Mouse (Mus musculus) common myeloid progenitor, adult 5-6 weeks (primary cell): ENCODE data around the gene Gdf9. TPM values are rescaled to one million over a fixed set of nuclear protein-coding genes. Genes with fewer than 3 reads are reported as not detected.

Source experiments
- ATAC-seq: replicated peaks from 2 replicates; pipeline ENCODE4 v1.8.0; 2016; ENCODE audit warnings: low read depth, mild to moderate bottlenecking, moderate TSS enrichment, inconsistent platforms; ENCODE audit not compliant: poor library complexity, severe bottlenecking
- total RNA-seq: library from RNA; stranded (forward); fragments of 200-1000, 187-1606 nt; gene quantifications from 2 replicates; pipeline ENCODE4 v1.2.3, GENCODE M21; 2017

The Gdf9 gene
- total RNA-seq, 1 experiment from 2014 or later, result 1.1 TPM

- ATAC-seq, result peak; percentile 91
These were observed 39.3 kb downstream of the Gdf9 start, which contains the start of gene Gm9837 for GRCm38 (mm10) chr11:53469968-53470695. Gene Gm9837 (minus strand): TSS chr11:53470479.

- no peak for ATAC-seq
These were observed 41.9 kb downstream of the Gdf9 start for GRCm38 (mm10) chr11:53472709-53473108.

DNA sequence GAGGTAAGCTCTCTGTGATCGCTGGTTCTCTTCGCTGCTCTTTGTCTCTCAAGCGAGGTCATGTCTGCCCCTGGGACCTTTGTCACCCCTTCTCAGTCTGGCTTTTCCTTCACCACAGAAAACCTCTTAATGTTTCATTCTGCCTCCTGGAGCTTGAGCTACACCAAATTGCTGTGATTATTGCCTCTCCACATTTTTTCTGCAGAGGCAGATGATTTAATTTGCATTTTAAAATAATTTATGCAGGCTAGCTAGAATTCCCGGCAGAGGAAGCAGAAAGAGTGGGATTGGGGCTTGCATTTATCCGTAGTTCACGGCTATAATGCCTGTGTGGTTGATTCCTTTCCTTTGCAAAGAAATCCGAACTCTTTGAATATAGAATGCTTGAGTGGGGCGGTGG, 44.8 kb downstream of the Gdf9 start:
- ATAC-seq, result no peak

DNA sequence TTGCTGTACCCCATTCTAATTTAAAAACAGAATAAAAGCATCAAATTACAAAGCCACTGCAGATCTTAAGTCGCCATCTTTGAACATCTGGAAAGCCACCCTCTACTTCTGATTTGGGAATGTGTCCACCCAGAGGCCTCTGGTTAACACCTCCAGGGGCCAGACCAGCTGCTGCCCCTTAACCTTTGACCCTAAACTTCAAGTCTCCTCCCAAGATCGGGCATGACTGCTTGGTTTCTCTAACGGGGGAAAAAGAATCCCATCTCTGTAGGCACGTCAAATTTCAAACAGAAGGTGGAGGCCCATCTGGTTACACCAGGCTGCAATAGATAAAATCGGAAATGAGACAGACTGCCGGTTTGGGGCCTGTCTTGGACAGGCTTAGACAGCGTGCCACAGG, 47.0 kb downstream of the Gdf9 start:
- ATAC-seq, result no peak

DNA sequence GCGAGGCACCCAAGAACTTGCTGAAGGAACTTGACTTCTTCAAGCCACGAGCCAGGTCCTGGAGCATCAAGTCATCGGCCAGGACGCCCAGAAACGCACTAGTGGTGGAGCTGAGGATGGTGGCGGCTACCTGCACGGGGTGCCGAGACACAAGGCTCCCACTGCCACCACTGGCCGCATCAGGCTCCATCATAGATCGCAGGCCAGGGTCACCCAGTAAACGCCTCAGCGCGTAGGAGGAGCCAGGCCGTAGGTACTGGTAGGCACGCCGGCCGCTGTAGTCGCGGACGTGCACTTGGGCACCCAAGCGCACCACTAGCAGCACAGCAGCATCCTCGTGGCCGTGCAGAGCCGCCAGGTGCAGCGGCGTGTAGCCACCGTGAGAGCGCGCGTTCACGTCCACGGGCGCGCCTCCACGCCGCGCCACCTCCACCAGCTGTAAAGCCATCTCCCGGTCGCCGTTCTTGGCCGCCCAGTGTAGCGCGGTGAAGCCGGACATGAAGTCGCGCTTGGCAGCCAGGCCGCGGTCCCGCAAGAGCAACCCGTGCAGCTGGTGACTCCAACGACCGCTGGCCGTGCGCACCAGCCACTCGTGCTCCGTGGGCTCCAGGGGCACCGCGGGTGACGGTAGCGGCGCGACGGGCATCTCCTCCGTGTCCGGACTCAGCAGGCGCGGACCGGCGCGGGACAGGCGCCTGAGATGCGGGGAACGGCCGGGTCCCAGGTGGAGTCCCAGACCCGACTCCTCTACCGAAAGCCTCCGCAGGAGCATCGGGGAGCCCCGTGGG, 47.8 kb downstream of the Gdf9 start:
- no peak for ATAC-seq

DNA sequence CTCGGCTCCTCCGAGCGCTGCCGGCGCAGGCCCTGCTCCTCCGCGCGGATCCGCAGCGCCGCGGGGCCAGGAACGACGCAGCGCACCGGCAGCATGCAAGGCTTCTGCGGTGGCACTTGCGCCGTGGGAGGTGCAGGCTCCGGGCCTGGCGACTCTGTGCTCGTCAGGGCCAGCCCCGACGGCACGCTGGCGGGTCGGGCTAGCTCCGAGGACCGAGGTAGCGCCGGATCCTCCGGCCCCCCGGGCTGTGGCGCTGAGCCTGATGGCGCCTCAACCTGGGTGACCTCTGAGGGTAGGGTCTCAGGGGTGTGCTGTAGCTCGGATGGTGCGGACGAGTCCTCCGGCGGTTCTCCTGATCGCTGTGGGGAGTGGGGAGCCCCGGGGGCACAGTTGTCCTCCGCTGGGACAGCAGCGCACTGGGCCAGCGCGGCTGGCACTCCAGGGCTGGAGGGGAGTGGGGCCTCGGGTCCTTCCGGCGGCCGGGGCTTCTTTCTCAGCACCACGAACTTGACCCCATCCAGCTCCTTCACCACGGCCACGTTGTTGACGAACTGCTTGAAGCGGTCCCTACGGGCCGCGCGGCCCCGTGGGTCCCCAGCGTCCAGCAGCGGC, 48.5 kb downstream of the Gdf9 start:
- ATAC-seq, result no peak

DNA sequence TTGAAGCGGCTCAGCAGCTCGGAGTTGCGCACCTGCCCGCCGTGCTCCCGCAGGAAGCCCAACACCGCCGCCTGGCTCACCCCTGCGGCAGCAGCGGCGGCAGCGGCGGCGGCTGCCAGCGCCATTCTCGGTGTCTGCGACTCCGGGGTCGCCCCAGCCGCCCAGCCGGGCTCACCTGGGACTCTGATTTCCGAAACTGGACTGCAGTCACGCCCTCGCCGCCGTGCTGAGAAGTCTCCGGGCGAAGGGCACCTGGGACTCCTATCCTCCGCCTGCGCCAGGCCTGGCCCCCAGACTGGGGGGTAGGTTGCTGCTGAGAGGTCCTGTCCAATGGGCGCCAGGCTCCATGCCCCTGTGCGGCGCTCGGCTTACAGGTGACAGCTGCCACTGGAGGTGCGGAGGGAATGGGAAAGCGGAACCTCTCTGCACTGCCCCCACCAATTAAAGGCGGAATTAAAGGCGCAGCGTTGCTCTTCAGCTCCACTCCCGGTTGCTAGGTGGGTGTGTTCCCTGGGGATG, 49.0 kb downstream of the Gdf9 start, which contains the start of the genes Gm9945 and Sowaha:
TSS of gene Gm9945 (plus strand) at position 384 of the 519 bp plus-strand sequence.
TSS of gene Sowaha (minus strand) at position 492 of the 519 bp plus-strand sequence.
- peak; percentile 26 for ATAC-seq

DNA sequence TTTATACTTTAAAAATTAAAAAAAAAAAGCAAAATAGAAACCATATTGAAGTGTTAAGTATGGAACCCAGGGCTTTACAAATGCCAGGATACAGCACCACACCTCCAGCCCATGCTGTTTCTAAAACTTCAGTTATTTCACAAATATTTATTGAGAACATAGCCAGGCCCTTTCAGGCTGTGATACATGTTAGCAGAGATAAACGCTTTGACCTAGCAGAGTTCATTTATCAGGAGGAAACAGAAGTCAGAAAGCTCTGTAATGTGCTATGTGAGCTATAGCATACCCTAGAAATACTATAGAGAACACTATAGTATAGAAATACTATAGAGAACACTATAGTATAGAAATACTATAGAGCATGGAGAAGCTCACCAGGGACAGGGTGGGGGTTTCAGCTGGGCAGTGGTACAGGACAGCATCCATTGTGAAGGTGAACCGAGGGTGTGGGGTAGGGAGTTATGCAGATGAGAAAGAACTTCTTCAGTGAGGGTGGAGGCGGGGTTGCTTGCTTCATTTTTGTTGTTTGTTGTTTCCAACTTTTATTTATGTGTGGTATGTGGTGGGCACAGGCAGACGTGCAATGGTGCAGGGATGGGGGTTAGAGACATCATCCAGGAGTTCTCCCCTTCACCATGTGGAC, 50.4 kb downstream of the Gdf9 start:
- peak; percentile 53; the same call in 1 of the 2 replicates for ATAC-seq

GRCm38 (mm10) chr11:53483159-53483891, 52.5 kb downstream of the Gdf9 start:
- peak; percentile 20; the same call in 1 of the 2 replicates for ATAC-seq

- ATAC-seq, result no peak
These were observed 54.9 kb downstream of the Gdf9 start for GRCm38 (mm10) chr11:53485719-53486118.

GRCm38 (mm10) chr11:53486351-53486750, 55.5 kb downstream of the Gdf9 start:
- ATAC-seq, result no peak

DNA sequence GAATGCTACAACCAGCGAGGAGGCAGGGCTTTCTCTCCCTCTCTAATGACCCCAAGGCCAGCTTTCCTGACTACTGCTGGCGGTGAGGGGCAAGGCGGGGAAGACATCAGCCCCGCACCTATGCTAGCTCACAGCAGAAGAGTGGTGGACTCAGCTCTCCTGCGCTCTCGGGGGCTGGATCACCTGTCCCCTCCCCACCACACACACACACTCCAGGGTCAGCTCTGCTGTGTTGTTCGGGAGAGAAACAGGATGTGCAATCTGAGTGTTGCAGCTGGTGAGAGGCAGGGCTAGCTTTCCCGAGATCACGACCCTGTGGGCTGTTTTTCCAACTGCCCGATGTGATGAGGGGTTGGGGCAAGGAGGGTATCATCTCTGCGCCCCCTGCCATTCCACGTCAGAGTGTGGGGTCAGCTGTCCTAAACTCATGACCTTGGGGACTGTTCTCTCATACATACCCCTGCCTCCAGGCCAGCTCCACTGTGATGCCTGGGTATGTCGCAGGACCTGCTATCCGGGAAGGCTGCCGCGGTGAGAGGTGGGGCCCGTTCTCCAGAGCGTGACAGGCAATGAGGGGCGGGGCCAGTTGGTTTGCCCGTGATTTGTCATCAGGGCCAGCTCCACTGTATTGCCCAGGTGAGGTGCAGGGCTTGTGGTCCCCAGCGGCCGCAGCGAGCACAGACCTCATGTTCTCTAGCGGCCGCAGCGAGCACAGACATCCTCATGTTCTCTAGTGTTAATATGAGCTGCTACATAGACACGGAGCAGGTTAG, 56.2 kb downstream of the Gdf9 start:
- ATAC-seq, result peak; percentile 64

Other genes with a start within 250 kb of the Gdf9 start
- 558 and 573 TPM in 2 replicates for gene Hspa4, start 130.6 kb upstream of the Gdf9 start, total RNA-seq
- gene Zcchc10, start 106.3 kb upstream of the Gdf9 start, total RNA-seq, result 9.6 and 22.0 TPM in 2 replicates
- gene Aff4, start 80.2 kb upstream of the Gdf9 start, total RNA-seq, result 65.0 and 90.0 TPM in 2 replicates
- not detected in 2 replicates for gene Leap2, start 7.9 kb upstream of the Gdf9 start, total RNA-seq
- gene Uqcrq, start 192 bp upstream of the Gdf9 start, total RNA-seq, result 39.5 and 53.6 TPM in 2 replicates
- not detected in 2 replicates for gene Gm10447, start 26.1 kb downstream of the Gdf9 start, total RNA-seq
- gene Shroom1, start 26.2 kb downstream of the Gdf9 start, total RNA-seq, result not detected in 2 replicates
- gene Gm9837, start 39.5 kb downstream of the Gdf9 start, total RNA-seq, result not detected in 2 replicates
- not detected in 2 replicates for gene Gm9945, start 49.1 kb downstream of the Gdf9 start, total RNA-seq
- gene Sowaha, start 49.3 kb downstream of the Gdf9 start, total RNA-seq, result 1.0 and 1.5 TPM in 2 replicates
- 64.2 and 75.0 TPM in 2 replicates for gene Sept8, start 88.2 kb downstream of the Gdf9 start, total RNA-seq
- gene Kif3a, start 136.4 kb downstream of the Gdf9 start, total RNA-seq, result 18.9 and 20.0 TPM in 2 replicates
- 0.73 TPM in 1 of 2 replicates, not detected in the other for gene Il4, start 187.6 kb downstream of the Gdf9 start, total RNA-seq
- 2.1 TPM in 1 of 2 replicates, not detected in the other for gene Il13, start 203.7 kb downstream of the Gdf9 start, total RNA-seq